Mouse (Mus musculus): ENCODE measurements around the gene Samd1.
A peak's percentile ranks its signal among the peaks of the same experiment; 100 is the strongest.

- TF ChIP-seq CTCF (IDR thresholded peaks at IDR 0.05; ENCODE audit: insufficient read depth, low read length): peak; percentile 31; the same call in 1 of the 2 replicates
- TF ChIP-seq POLR2A (IDR thresholded peaks at IDR 0.05; ENCODE audit: borderline replicate concordance, extremely low read depth, low read depth, low read length): no peak
Observed at GRCm38 (mm10) chr8:83956789-83957188, 40.7 kb upstream of the Samd1 start.

All from lung, adult 2 months (tissue).